Mouse (Mus musculus) intestine, postnatal 0 days (tissue): ENCODE results near the gene Zdhhc18. TPM values are rescaled to one million over a fixed set of nuclear protein-coding genes. Genes with fewer than 3 reads are reported as not detected.

Experiments used
- ATAC-seq: fragments of 200-750 bp; cut with Nextera tagmentation; 2 replicates; pipeline ENCODE4 v1.8.0; 2017; ENCODE audit warnings: mild to moderate bottlenecking, moderate TSS enrichment, moderate library complexity
- H3K27ac ChIP-seq: fragments of 300-500 bp; sonication (generic); 2 replicates; pipeline ENCODE4 v1.5.1; 2014; ENCODE audit warnings: mild to moderate bottlenecking, low read depth, low read length, moderate library complexity
- H3K27me3 ChIP-seq: fragments of 300-500 bp; sonication (generic); replicated peaks from 2 replicates; pipeline ENCODE4 v1.6.1; 2014; ENCODE audit warnings: low read length, mixed read lengths; ENCODE audit not compliant: control insufficient read depth, insufficient read depth
- H3K36me3 ChIP-seq: fragments of 300-500 bp; sonication (generic); 2 replicates; pipeline ENCODE4 v1.6.1; 2014; ENCODE audit warnings: mild to moderate bottlenecking, moderate library complexity; ENCODE audit not compliant: control insufficient read depth, insufficient read depth
- H3K4me1 ChIP-seq: fragments of 300-500 bp; sonication (generic); replicated peaks from 2 replicates; pipeline ENCODE4 v1.6.1; 2014; ENCODE audit warnings: antibody characterized with exemption, low read length, mixed read lengths; ENCODE audit not compliant: control insufficient read depth, insufficient read depth
- H3K4me2 ChIP-seq: fragments of 300-500 bp; sonication (generic); replicated peaks from 2 replicates; pipeline ENCODE4 v1.6.1; 2014; ENCODE audit warnings: low read depth, mild to moderate bottlenecking, moderate library complexity
- H3K4me3 ChIP-seq: fragments of 300-500 bp; sonication (generic); 2 replicates; pipeline ENCODE4 v1.5.1; 2014; ENCODE audit warnings: low read depth, low read length
- H3K9ac ChIP-seq: fragments of 300-500 bp; sonication (generic); 2 replicates; pipeline ENCODE4 v1.6.1; 2014; ENCODE audit warnings: mild to moderate bottlenecking, low read depth, low read length
- H3K9me3 ChIP-seq: fragments of 300-500 bp; sonication (generic); 2 replicates; pipeline ENCODE4 v1.6.1; 2016; ENCODE audit warnings: mixed run types; ENCODE audit not compliant: control insufficient read depth
- CTCF ChIP-seq: sonication (generic); IDR thresholded peaks from 2 replicates; pipeline ENCODE4 v1.5.1; 2016; ENCODE audit warnings: low read depth, mild to moderate bottlenecking, control low read depth, antibody characterized with exemption, moderate library complexity
- WGBS: fragments of 180-500 bp; shearing (Covaris S2); extraction: QIAGEN DNeasy Blood & Tissue Kit; methylation state at CpG from one replicate; pipeline ENCODE4 v1.1.7; 2014; 5-methylcytosine and 5-hydroxymethylcytosine counted together
- polyA plus RNA-seq: library from polyadenylated mRNA; unstranded; fragments of >200 nt; fragmentation: Nextera tagmentation; extraction: Ambion mirVana; gene quantifications from 2 replicates; pipeline ENCODE4 v1.2.1, GENCODE M21; 2015

Gene Zdhhc18
- polyA plus RNA-seq, 1 experiment from 2014 or later: 2.3 TPM

- WGBS: 27% methylated on average over 10 of the region's 10 CpGs
- H3K36me3 ChIP-seq: no peaks in the 10 kb centered on the region
- peaks cover 4% of the 10 kb centered on the region; the same call in 1 of the 2 replicates for H3K4me1 ChIP-seq
- peak overlapping the region; percentile 97; the same call in 1 of the 2 replicates for H3K27ac ChIP-seq
- H3K27me3 ChIP-seq: no peaks in the 10 kb centered on the region
- peak overlapping the region; percentile 74 for H3K4me2 ChIP-seq
- peak overlapping the region; percentile 77; the same call in 1 of the 2 replicates for H3K4me3 ChIP-seq
- TF ChIP-seq CTCF: no peak
- ATAC-seq: no peak
- no peaks in the 10 kb centered on the region for H3K9me3 ChIP-seq
- no peak overlapping the region; the same call in 1 of the 2 replicates for H3K9ac ChIP-seq
Observed at GRCm38 (mm10) chr4:133673666-133674330, 23.8 kb upstream of the Zdhhc18 start.

- WGBS: under 1% methylated on average over 24 of the region's 24 CpGs
- peaks cover 4% of the 10 kb centered on the region; the same call in 1 of the 2 replicates for H3K4me1 ChIP-seq
- H3K9me3 ChIP-seq: no peaks in the 10 kb centered on the region
- H3K27me3 ChIP-seq: no peaks in the 10 kb centered on the region
- peak; percentile 55 for ATAC-seq
- H3K27ac ChIP-seq: peak overlapping the region; percentile 97
- no peak for TF ChIP-seq CTCF
- peak overlapping the region; percentile 92 for H3K9ac ChIP-seq
- peak overlapping the region; percentile 74 for H3K4me2 ChIP-seq
- peaks cover 6% of the 10 kb centered on the region; the same call in 1 of the 2 replicates for H3K36me3 ChIP-seq
- peak overlapping the region; percentile 77 for H3K4me3 ChIP-seq
Observed at GRCm38 (mm10) chr4:133672845-133673647, 23.1 kb upstream of the Zdhhc18 start.

- Histone ChIP-seq H3K4me1 (peaks cover 4% of the 10 kb centered on the region; the same call in 1 of the 2 replicates), H3K9ac (peak within 1 kb of the TSS; percentile 92), H3K27me3 (no peaks in the 10 kb centered on the region), H3K36me3 (peaks cover 12% of the 10 kb centered on the region), H3K9me3 (no peaks in the 10 kb centered on the region), H3K4me3 (peak within 1 kb of the TSS; percentile 77), H3K27ac (peak within 1 kb of the TSS; percentile 97), H3K4me2 (peak within 1 kb of the TSS; percentile 74)
- under 1% methylated on average over 70 of the region's 76 CpGs for WGBS
- no peak for TF ChIP-seq CTCF
- ATAC-seq: peak; percentile 94
Observed at GRCm38 (mm10) chr4:133671881-133672844, 22.2 kb upstream of the Zdhhc18 start, which contains the start of gene Pigv. Gene Pigv, minus strand, starts transcription at chr4:133672647.

GRCm38 (mm10) chr4:133671184-133671880 lies 21.4 kb upstream of the Zdhhc18 start:
- Histone ChIP-seq H3K27ac (peak overlapping the region; percentile 97), H3K9ac (peak overlapping the region; percentile 92; the same call in 1 of the 2 replicates), H3K9me3 (no peaks in the 10 kb centered on the region), H3K4me1 (peaks cover 4% of the 10 kb centered on the region; the same call in 1 of the 2 replicates), H3K36me3 (peaks cover 12% of the 10 kb centered on the region), H3K27me3 (no peaks in the 10 kb centered on the region), H3K4me2 (peak overlapping the region; percentile 74), H3K4me3 (peak overlapping the region; percentile 77)
- peak; percentile 93 for TF ChIP-seq CTCF
- ATAC-seq: no peak
- 3% methylated on average over 13 of the region's 13 CpGs for WGBS

- Histone ChIP-seq H3K4me3 (no peak overlapping the region), H3K27ac (no peak overlapping the region), H3K9ac (no peak overlapping the region), H3K4me1 (peaks cover 4% of the 10 kb centered on the region; the same call in 1 of the 2 replicates), H3K4me2 (no peak overlapping the region), H3K36me3 (peaks cover 21% of the 10 kb centered on the region), H3K9me3 (no peaks in the 10 kb centered on the region), H3K27me3 (no peaks in the 10 kb centered on the region)
- 61% methylated on average over 6 of the region's 6 CpGs for WGBS
- TF ChIP-seq CTCF: peak; percentile 68
- no peak for ATAC-seq
Observed at GRCm38 (mm10) chr4:133669652-133670210, 19.8 kb upstream of the Zdhhc18 start.
